Mouse (Mus musculus) common myeloid progenitor, adult 5-6 weeks (primary cell): Measurements from ENCODE around the gene Pik3r4. TPM values are rescaled to one million over a fixed set of nuclear protein-coding genes. Genes with fewer than 3 reads are reported as not detected.
"Not testable (repeated sequence)": the region's sequence is repeated elsewhere in the genome, so short reads cannot be mapped to it uniquely, and the experiment has no call there.

ENCODE experiments used
- ATAC-seq: replicated peaks from 2 replicates; pipeline ENCODE4 v1.8.0; 2016; ENCODE audit warnings: low read depth, mild to moderate bottlenecking, moderate TSS enrichment, inconsistent platforms; ENCODE audit not compliant: poor library complexity, severe bottlenecking
- total RNA-seq: library from RNA; stranded (forward); fragments of 200-1000, 187-1606 nt; gene quantifications from 2 replicates; pipeline ENCODE4 v1.2.3, GENCODE M21; 2017

Gene Pik3r4
- 23.2 and 35.6 TPM in 2 replicates for total RNA-seq

GRCm38 (mm10) chr9:105642460-105643371 lies at the start of gene Pik3r4:
Gene Pik3r4, plus strand, starts transcription at chr9:105642978.
- peak; percentile 99 for ATAC-seq

GRCm38 (mm10) chr9:105598906-105599305 lies 43.9 kb upstream of the Pik3r4 start:
- ATAC-seq: no peak

GRCm38 (mm10) chr9:105611980-105612771 lies 30.6 kb upstream of the Pik3r4 start:
- peak; percentile 77 for ATAC-seq

DNA sequence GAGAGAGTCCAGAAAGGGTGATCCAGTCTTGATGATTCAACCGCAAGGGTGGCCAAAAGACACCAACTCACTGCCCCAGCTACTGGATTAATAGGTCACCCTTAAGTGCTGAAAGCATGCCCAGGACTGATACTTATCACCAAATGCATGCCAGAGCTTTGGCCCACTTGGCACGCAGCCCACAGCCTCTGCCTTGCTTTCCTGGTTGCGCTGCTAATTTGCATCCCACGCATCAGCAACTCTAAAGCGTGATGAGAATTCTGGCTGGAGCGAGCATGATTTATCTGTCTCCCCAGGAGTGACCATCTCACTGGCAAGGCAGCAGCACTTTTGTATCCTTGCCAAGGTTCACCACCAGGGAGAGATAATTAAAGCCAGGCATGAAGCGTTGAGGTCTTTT lies 29.9 kb upstream of the Pik3r4 start:
- ATAC-seq: no peak

GRCm38 (mm10) chr9:105615952-105616351 lies 26.8 kb upstream of the Pik3r4 start:
- no peak for ATAC-seq

- ATAC-seq: peak; percentile 72; the same call in 1 of the 2 replicates
Observed at GRCm38 (mm10) chr9:105617274-105617673, 25.5 kb upstream of the Pik3r4 start.

- no peak for ATAC-seq
Observed at GRCm38 (mm10) chr9:105633961-105634360, 8.8 kb upstream of the Pik3r4 start.

- ATAC-seq: not testable (repeated sequence)
Observed at GRCm38 (mm10) chr9:105641377-105641776, 1.4 kb upstream of the Pik3r4 start.

- no peak for ATAC-seq
Observed at GRCm38 (mm10) chr9:105656189-105656588, 13.4 kb downstream of the Pik3r4 start.

GRCm38 (mm10) chr9:105658216-105658615 lies 15.4 kb downstream of the Pik3r4 start:
- ATAC-seq: no peak

DNA sequence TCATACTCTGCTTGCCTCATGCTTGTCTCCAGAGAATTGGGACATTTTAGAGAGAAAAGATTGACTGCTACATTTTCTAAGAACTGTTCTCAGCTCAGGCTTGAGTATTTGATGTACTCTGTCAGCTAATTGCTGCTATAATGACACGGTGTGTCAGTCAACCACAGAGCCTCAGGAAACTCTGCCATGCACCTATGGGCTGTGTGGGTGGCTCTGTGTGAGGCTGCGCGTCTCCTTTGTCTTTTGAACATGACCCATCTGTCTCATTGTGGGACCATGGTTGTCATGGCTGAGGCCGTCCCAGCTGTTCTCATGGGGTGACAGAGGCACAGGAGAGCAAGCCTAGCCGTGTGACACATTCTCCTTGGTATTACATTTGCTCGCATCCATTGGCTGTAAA lies 17.1 kb downstream of the Pik3r4 start:
- no peak for ATAC-seq

GRCm38 (mm10) chr9:105665269-105665668 lies 22.5 kb downstream of the Pik3r4 start:
- no peak for ATAC-seq

DNA sequence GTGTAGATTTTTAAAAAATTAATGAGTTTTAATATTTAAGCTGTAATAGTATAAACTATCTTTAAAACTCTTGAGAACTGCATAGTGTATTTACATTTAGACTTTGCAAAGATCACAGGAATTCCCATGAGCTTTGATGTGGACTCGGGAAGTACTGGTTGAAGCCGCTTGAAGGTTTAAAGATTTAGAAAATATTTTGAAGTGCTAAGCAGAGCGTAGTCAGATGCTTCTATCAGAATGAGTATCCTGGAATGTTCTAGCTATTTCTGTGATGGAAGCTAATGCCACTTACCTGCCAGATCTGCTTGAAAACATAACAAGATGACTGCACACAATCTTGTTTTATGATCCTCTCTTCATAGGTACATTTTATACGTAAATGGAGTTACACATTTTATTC lies 28.1 kb downstream of the Pik3r4 start:
- ATAC-seq: no peak

DNA sequence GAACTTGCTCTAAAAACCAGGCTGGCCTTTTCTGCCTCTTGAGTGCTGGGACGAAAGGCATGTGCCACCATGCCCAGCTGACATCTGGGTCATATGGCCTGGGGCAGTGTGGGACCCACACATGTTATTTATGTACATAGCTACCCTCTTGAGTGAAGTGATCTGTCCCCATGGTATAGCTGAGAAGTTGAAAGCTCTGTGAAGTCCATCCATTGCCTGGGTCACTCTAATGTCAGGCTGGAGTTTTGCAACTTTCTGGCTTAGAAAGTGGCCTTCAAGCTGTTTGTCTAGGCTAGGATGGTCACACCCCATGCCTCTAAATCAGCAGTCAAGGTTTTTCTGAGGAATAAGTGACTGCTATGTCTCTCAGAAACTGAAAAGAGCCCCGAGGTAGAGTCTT lies 29.3 kb downstream of the Pik3r4 start:
- ATAC-seq: no peak

- ATAC-seq: no peak
Observed at GRCm38 (mm10) chr9:105675941-105676340, 33.2 kb downstream of the Pik3r4 start.

DNA sequence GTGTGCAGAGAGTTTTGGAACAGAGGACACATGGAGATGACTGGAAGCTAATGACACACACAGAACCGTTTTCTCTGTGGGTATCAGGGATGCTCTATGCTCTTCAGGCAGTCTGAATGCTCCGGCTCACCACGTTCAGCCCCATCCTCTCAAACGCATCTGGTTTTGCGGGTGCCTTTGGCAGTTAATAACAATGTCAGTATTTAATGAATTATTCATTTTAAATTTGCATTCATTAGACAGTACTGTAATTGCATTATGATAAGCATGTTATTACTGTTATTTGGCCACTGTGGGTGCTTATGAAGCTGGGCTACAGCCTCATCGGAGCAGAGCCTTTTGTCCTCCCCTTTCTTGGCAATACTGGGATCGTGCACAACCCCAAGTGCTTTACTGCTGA lies 38.6 kb downstream of the Pik3r4 start:
- no peak for ATAC-seq

GRCm38 (mm10) chr9:105684549-105685165 lies 41.9 kb downstream of the Pik3r4 start:
- no peak for ATAC-seq

- ATAC-seq: no peak
Observed at GRCm38 (mm10) chr9:105689485-105689884, 46.7 kb downstream of the Pik3r4 start.

GRCm38 (mm10) chr9:105692472-105692871 lies 49.7 kb downstream of the Pik3r4 start:
- ATAC-seq: no peak

GRCm38 (mm10) chr9:105693056-105693455 lies 50.3 kb downstream of the Pik3r4 start:
- no peak for ATAC-seq

- ATAC-seq: peak; percentile 63
Observed at GRCm38 (mm10) chr9:105693854-105694253, 51.1 kb downstream of the Pik3r4 start.
